Mouse (Mus musculus): ENCODE measurements around the gene Shank2.

DNA sequence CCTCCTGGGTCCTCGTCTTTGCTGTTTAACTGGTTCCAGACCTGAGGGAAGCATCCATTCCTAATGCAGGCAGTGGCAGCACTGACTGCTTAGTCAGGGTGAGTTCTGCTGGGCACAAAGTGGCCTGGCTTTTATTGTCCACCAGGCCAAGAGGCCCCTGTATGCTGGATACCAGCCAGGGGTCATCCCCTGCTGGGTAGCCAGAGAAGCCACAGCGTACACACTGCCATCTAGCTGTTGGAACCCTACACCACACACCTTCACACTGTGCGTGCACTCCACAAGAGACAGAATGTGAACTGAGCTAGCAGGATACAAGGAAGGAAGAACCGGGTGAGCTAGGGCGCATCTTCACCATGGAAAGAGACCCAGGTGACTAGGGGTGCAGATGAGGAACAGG lies 233.1 kb downstream of the Shank2 start:
- no peak for TF ChIP-seq RCOR1 (conservative IDR thresholded peaks at IDR 0.05; ENCODE audit: low read depth, low read length)
- peak in 1 of 2 experiments; percentile 53; a peak in 2 of 4 replicates for TF ChIP-seq CTCF (conservative IDR thresholded peaks at IDR 0.05 in 1 of 2, IDR thresholded peaks at IDR 0.05 in 1 of 2; ENCODE audit: low read depth in 2 of 2, low read length in 2 of 2)
- TF ChIP-seq E2F4 (IDR thresholded peaks at IDR 0.05; ENCODE audit: insufficient replicate concordance, low read depth, low read length) = no peak
- no peak for TF ChIP-seq HCFC1 (IDR thresholded peaks at IDR 0.05; ENCODE audit: low read depth, low read length)
